ENCODE assay signal across 31 mouse cellular contexts in genomic region chr15:101454774-101455173, GRCm38 (mm10). TPM values are rescaled to one million over a fixed set of nuclear protein-coding genes. Genes with fewer than 3 reads are reported as not detected.
DNase-seq lines count a peak whose midpoint lies in the region; ATAC-seq and TF ChIP-seq lines count a peak whose summit lies in the region.
"Had no signal": no experiment of that assay in that cellular context is flagged by ENCODE, and none has a peak within 500 bp of the region (broad histone marks: within the 10 kb centered on the region; RNA-seq: fewer than 3 reads in every experiment).

No protein-coding gene starts in this region.

- peak; percentile 83 for TF ChIP-seq EP300 in lung, postnatal 0 days (IDR thresholded peaks at IDR 0.05)

- H3K9me3 ChIP-seq in lung, postnatal 0 days (ENCODE audit: low read length) = no peaks in the 10 kb centered on the region
- H3K9me3 ChIP-seq in hindbrain, embryonic 12.5 days (replicated peaks) = no peaks in the 10 kb centered on the region
- H3K9me3 ChIP-seq: embryonic facial prominence, embryonic 15.5 days; forebrain, embryonic 15.5 days; heart, embryonic 15.5 days had no signal

- peak; percentile 67 for ATAC-seq in lung, postnatal 0 days
- ATAC-seq in hindbrain, embryonic 12.5 days (ENCODE audit: low FRiP score) = no peak
- ATAC-seq: activated CD4-positive, CD25-positive, alpha-beta regulatory T cell, adult 4 months; forebrain, embryonic 15.5 days; hindbrain, postnatal 0 days; inflammation-experienced regulatory T-cells, adult 6 months had no signal

- H3K79me2 ChIP-seq in C2C12 (ENCODE audit: control insufficient read depth, insufficient read depth) = no peaks in the 10 kb centered on the region
- H3K79me2 ChIP-seq in myocyte (ENCODE audit: control insufficient read depth, insufficient read depth) = no peaks in the 10 kb centered on the region

- no peaks in the 10 kb centered on the region for H3K4me1 ChIP-seq in lung, postnatal 0 days (ENCODE audit: insufficient read depth, low read depth, low read length)
- no peaks in the 10 kb centered on the region for H3K4me1 ChIP-seq in lung, adult 2 months (ENCODE audit: control insufficient read depth, insufficient read depth, low read length)
- H3K4me1 ChIP-seq in hindbrain, embryonic 12.5 days = peaks cover 6% of the 10 kb centered on the region; the same call in 1 of the 2 replicates

- H3K9ac ChIP-seq in lung, postnatal 0 days (replicated peaks; ENCODE audit: low read depth) = no peak overlapping the region
- no peak overlapping the region for H3K9ac ChIP-seq in hindbrain, embryonic 12.5 days
- H3K9ac ChIP-seq: embryonic facial prominence, embryonic 15.5 days; forebrain, embryonic 12.5 days; forebrain, embryonic 15.5 days; heart, embryonic 12.5 days; heart, embryonic 15.5 days; hindbrain, embryonic 14.5 days had no signal

- H3K27me3 ChIP-seq in lung, postnatal 0 days (replicated peaks; ENCODE audit: insufficient read depth, low read length) = no peaks in the 10 kb centered on the region
- no peaks in the 10 kb centered on the region for H3K27me3 ChIP-seq in C2C12 (ENCODE audit: control insufficient read depth, insufficient read depth, insufficient read length)
- no peaks in the 10 kb centered on the region for H3K27me3 ChIP-seq in myocyte (ENCODE audit: control insufficient read depth, insufficient read depth, insufficient read length)
- no peaks in the 10 kb centered on the region for H3K27me3 ChIP-seq in hindbrain, embryonic 12.5 days
- H3K27me3 ChIP-seq: embryonic facial prominence, embryonic 15.5 days; forebrain, embryonic 12.5 days; forebrain, embryonic 15.5 days; heart, embryonic 15.5 days had no signal

- TF ChIP-seq POLR2A in lung, adult 2 months (IDR thresholded peaks at IDR 0.05; ENCODE audit: borderline replicate concordance, extremely low read depth, low read depth, low read length) = no peak
- no peak for TF ChIP-seq POLR2A in myocyte (IDR thresholded peaks at IDR 0.05; ENCODE audit: insufficient read length, low read depth)

- H3K79me3 ChIP-seq in C2C12 (ENCODE audit: low read depth) = no peaks in the 10 kb centered on the region

- H3K4me2 ChIP-seq in lung, postnatal 0 days (replicated peaks; ENCODE audit: low read depth, low read length) = no peak overlapping the region
- peak overlapping the region; percentile 45 for H3K4me2 ChIP-seq in myocyte (ENCODE audit: low read depth)
- no peak overlapping the region for H3K4me2 ChIP-seq in hindbrain, embryonic 12.5 days (replicated peaks)
- H3K4me2 ChIP-seq: embryonic facial prominence, embryonic 15.5 days; forebrain, embryonic 12.5 days; forebrain, embryonic 15.5 days; heart, embryonic 12.5 days; heart, embryonic 15.5 days; hindbrain, embryonic 14.5 days had no signal

- H3K27ac ChIP-seq in lung, postnatal 0 days (ENCODE audit: low read length) = no peak overlapping the region
- H3K27ac ChIP-seq in hindbrain, embryonic 12.5 days = no peak overlapping the region
- H3K27ac ChIP-seq: embryonic facial prominence, embryonic 15.5 days; forebrain, embryonic 12.5 days; forebrain, embryonic 15.5 days; heart, embryonic 15.5 days; hindbrain, embryonic 10.5 days; hindbrain, embryonic 14.5 days; hindbrain, postnatal 0 days had no signal

- no peak overlapping the region for H3K4me3 ChIP-seq in lung, postnatal 0 days (ENCODE audit: low read depth, low read length)
- no peak overlapping the region for H3K4me3 ChIP-seq in lung, adult 2 months (replicated peaks; ENCODE audit: extremely low read depth, low read depth, low read length)
- no peak overlapping the region for H3K4me3 ChIP-seq in C2C12 (ENCODE audit: insufficient read depth, poor library complexity, severe bottlenecking)
- no peak overlapping the region for H3K4me3 ChIP-seq in myocyte
- H3K4me3 ChIP-seq in hindbrain, embryonic 12.5 days = no peak overlapping the region
- H3K4me3 ChIP-seq: embryonic facial prominence, embryonic 15.5 days; erythroblast, embryonic 14.5 days; forebrain, embryonic 12.5 days; forebrain, embryonic 15.5 days; heart, embryonic 12.5 days; heart, embryonic 15.5 days; hindbrain, embryonic 10.5 days had no signal

- no peak for TF ChIP-seq CTCF in lung, postnatal 0 days (IDR thresholded peaks at IDR 0.05)
- TF ChIP-seq CTCF in lung, adult 2 months (IDR thresholded peaks at IDR 0.05; ENCODE audit: insufficient read depth, low read length) = no peak
- TF ChIP-seq CTCF in C2C12 (IDR thresholded peaks at IDR 0.05; ENCODE audit: control insufficient read depth, insufficient read depth, insufficient read length) = no peak

- DNase-seq in lung, postnatal 0 days (ENCODE audit: low spot score) = peak; percentile 65
- no peak for DNase-seq in lung, adult 2 months
- DNase-seq in 3T3-L1 (ENCODE audit: low read depth, low spot score) = peak; percentile 71
- DNase-seq in kidney, postnatal 4 days = no peak
- DNase-seq: adrenal gland, postnatal 10 days; cerebellum, adult 11-12 months; cerebellum, adult 8-10 months; cerebellum, postnatal 10 days; cerebellum, postnatal 36 days; embryo, embryonic 11 days; gastrocnemius, postnatal 25 days; heart, adult 18-20 months; heart, postnatal 10 days; heart, postnatal 36 days had no signal

- 68% methylated on average over 8 of the region's 8 CpGs for WGBS in lung, postnatal 0 days
- WGBS in lung, adult 2 months = 74% methylated on average over 8 of the region's 8 CpGs
- WGBS in hindbrain, embryonic 12.5 days = 91% methylated on average over 8 of the region's 8 CpGs

- H3ac ChIP-seq in C2C12 (ENCODE audit: control insufficient read depth, insufficient read length, low read depth) (peak overlapping the region; percentile 8), myocyte (ENCODE audit: control insufficient read depth, insufficient read length) (no peak overlapping the region)

- H3K36me3 ChIP-seq in lung, postnatal 0 days (ENCODE audit: insufficient read depth, low read length) = no peaks in the 10 kb centered on the region
- H3K36me3 ChIP-seq in C2C12 (ENCODE audit: control insufficient read depth, insufficient read depth) = no peaks in the 10 kb centered on the region
- no peaks in the 10 kb centered on the region for H3K36me3 ChIP-seq in myocyte (ENCODE audit: control insufficient read depth, insufficient read depth)
- H3K36me3 ChIP-seq in hindbrain, embryonic 12.5 days = no peaks in the 10 kb centered on the region
- H3K36me3 ChIP-seq: embryonic facial prominence, embryonic 15.5 days; forebrain, embryonic 12.5 days; forebrain, embryonic 15.5 days; heart, embryonic 12.5 days; heart, embryonic 15.5 days; hindbrain, embryonic 10.5 days had no signal

TF ChIP-seq in C2C12, 6 proteins besides CTCF, POLR2A, EP300 and RAD21:
- TF ChIP-seq MYOG (IDR thresholded peaks at IDR 0.05; ENCODE audit: control insufficient read depth, extremely low read depth, insufficient read length) (no peak), CEBPB (IDR thresholded peaks at IDR 0.05; ENCODE audit: low read depth) (peak; percentile 73), USF1 (IDR thresholded peaks at IDR 0.05; ENCODE audit: low read depth) (peak; percentile 23), MYOD1 (IDR thresholded peaks at IDR 0.05; ENCODE audit: control insufficient read depth, insufficient read length, low read depth) (no peak), FOSL1 (IDR thresholded peaks at IDR 0.05; ENCODE audit: insufficient read depth, low read length, poor library complexity, severe bottlenecking) (no peak), MAX (IDR thresholded peaks at IDR 0.05) (no peak)

TF ChIP-seq in myocyte, 11 proteins besides CTCF, POLR2A, EP300 and RAD21 (continues in another document):
- TF ChIP-seq POLR2AphosphoS2 (IDR thresholded peaks at IDR 0.05; ENCODE audit: insufficient read length, low read depth) (no peak), MAX (IDR thresholded peaks at IDR 0.05; ENCODE audit: low read depth) (no peak), SRF (IDR thresholded peaks at IDR 0.05; ENCODE audit: control insufficient read depth, insufficient read length, low read depth) (no peak), REST (IDR thresholded peaks at IDR 0.05; ENCODE audit: insufficient read depth, insufficient read length) (no peak), TCF12 (IDR thresholded peaks at IDR 0.05; ENCODE audit: insufficient read depth, poor library complexity, severe bottlenecking) (no peak), MYOD1 (IDR thresholded peaks at IDR 0.05; ENCODE audit: control insufficient read depth in 1 of 3, insufficient read length in 2 of 3, low read depth in 2 of 3) (no peak), E2F4 (IDR thresholded peaks at IDR 0.05; ENCODE audit: insufficient read depth) (no peak), CEBPB (IDR thresholded peaks at IDR 0.05; ENCODE audit: insufficient read depth, poor library complexity, severe bottlenecking) (no peak)

RNA-seq across cellular contexts. Expression of gene Krt88, which starts 7.2 kb away (rescaled TPM):
- 0.15 and 0.21 TPM in 2 replicates for polyA plus RNA-seq in lung, postnatal 0 days (2015; fragmentation: Nextera tagmentation; extraction: Ambion mirVana)
- polyA plus RNA-seq in lung, adult 2 months (2012; rRNA removed) = not detected in 2 replicates
- polyA plus RNA-seq in C2C12 (2012; fragmentation: generic; extraction: Trizol) = not detected
- not detected for polyA plus RNA-seq in myocyte (2012; fragmentation: generic; extraction: Trizol)
- not detected in 2 replicates for polyA plus RNA-seq in hindbrain, embryonic 12.5 days (2016; fragmentation: Nextera tagmentation; extraction: Ambion mirVana)
- polyA plus RNA-seq: activated CD4-positive, CD25-positive, alpha-beta regulatory T cell, adult 4 months; embryonic facial prominence, embryonic 11.5 days; embryonic facial prominence, embryonic 15.5 days; erythroblast, embryonic 14.5 days; forebrain, embryonic 12.5 days; forebrain, embryonic 15.5 days; heart, embryonic 12.5 days; heart, embryonic 15.5 days; hindbrain, embryonic 10.5 days; hindbrain, embryonic 14.5 days; inflammation-experienced regulatory T-cells, adult 6 months had no signal

RNA-seq across cellular contexts. Expression of gene Krt81, which starts 8.8 kb away (rescaled TPM):
- not detected in 2 replicates for polyA plus RNA-seq in lung, postnatal 0 days (2015; fragmentation: Nextera tagmentation; extraction: Ambion mirVana)
- polyA plus RNA-seq in lung, adult 2 months (2012; rRNA removed) = not detected in 2 replicates
- polyA plus RNA-seq in C2C12 (2012; fragmentation: generic; extraction: Trizol) = not detected
- polyA plus RNA-seq in myocyte (2012; fragmentation: generic; extraction: Trizol) = not detected
- not detected in 2 replicates for polyA plus RNA-seq in hindbrain, embryonic 12.5 days (2016; fragmentation: Nextera tagmentation; extraction: Ambion mirVana)
- polyA plus RNA-seq: activated CD4-positive, CD25-positive, alpha-beta regulatory T cell, adult 4 months; cortical plate, adult 2 months; embryonic facial prominence, embryonic 11.5 days; erythroblast, embryonic 14.5 days; forebrain, embryonic 12.5 days; forebrain, embryonic 15.5 days; gonadal fat pad, adult 2 months; heart, embryonic 12.5 days; heart, embryonic 15.5 days; hindbrain, embryonic 10.5 days; hindbrain, embryonic 14.5 days; inflammation-experienced regulatory T-cells, adult 6 months had no signal

RNA-seq across cellular contexts. Expression of gene Krt87, which starts 16.2 kb away (rescaled TPM):
- 0.24 and 0.29 TPM in 2 replicates for polyA plus RNA-seq in lung, postnatal 0 days (2015; fragmentation: Nextera tagmentation; extraction: Ambion mirVana)
- 0.24 and 0.44 TPM in 2 replicates for polyA plus RNA-seq in lung, adult 2 months (2012; rRNA removed)
- polyA plus RNA-seq in C2C12 (2012; fragmentation: generic; extraction: Trizol) = not detected
- polyA plus RNA-seq in myocyte (2012; fragmentation: generic; extraction: Trizol) = not detected
- 0.39 and 0.48 TPM in 2 replicates for polyA plus RNA-seq in hindbrain, embryonic 12.5 days (2016; fragmentation: Nextera tagmentation; extraction: Ambion mirVana)
- polyA plus RNA-seq: cortical plate, adult 2 months; erythroblast, embryonic 14.5 days; heart, embryonic 12.5 days; heart, embryonic 15.5 days had no signal

RNA-seq across cellular contexts. Expression of gene Krt86, which starts 18.5 kb away (rescaled TPM):
- polyA plus RNA-seq in lung, postnatal 0 days (2015; fragmentation: Nextera tagmentation; extraction: Ambion mirVana) = not detected in 2 replicates
- polyA plus RNA-seq in lung, adult 2 months (2012; rRNA removed) = 0.09 and 0.12 TPM in 2 replicates
- polyA plus RNA-seq in C2C12 (2012; fragmentation: generic; extraction: Trizol) = not detected
- not detected for polyA plus RNA-seq in myocyte (2012; fragmentation: generic; extraction: Trizol)
- polyA plus RNA-seq in hindbrain, embryonic 12.5 days (2016; fragmentation: Nextera tagmentation; extraction: Ambion mirVana) = not detected in 2 replicates
- polyA plus RNA-seq: activated CD4-positive, CD25-positive, alpha-beta regulatory T cell, adult 4 months; cortical plate, adult 2 months; embryonic facial prominence, embryonic 11.5 days; erythroblast, embryonic 14.5 days; forebrain, embryonic 12.5 days; forebrain, embryonic 15.5 days; gonadal fat pad, adult 2 months; heart, embryonic 12.5 days; heart, embryonic 15.5 days; hindbrain, embryonic 10.5 days had no signal

RNA-seq across cellular contexts. Expression of gene Krt83, which starts 36.5 kb away (rescaled TPM):
- not detected in 2 replicates for polyA plus RNA-seq in lung, postnatal 0 days (2015; fragmentation: Nextera tagmentation; extraction: Ambion mirVana)
- 0.06 and 0.25 TPM in 2 replicates for polyA plus RNA-seq in lung, adult 2 months (2012; rRNA removed)
- not detected for polyA plus RNA-seq in C2C12 (2012; fragmentation: generic; extraction: Trizol)
- polyA plus RNA-seq in myocyte (2012; fragmentation: generic; extraction: Trizol) = not detected
- polyA plus RNA-seq in hindbrain, embryonic 12.5 days (2016; fragmentation: Nextera tagmentation; extraction: Ambion mirVana) = not detected in 2 replicates
- polyA plus RNA-seq: cortical plate, adult 2 months; embryonic facial prominence, embryonic 11.5 days; erythroblast, embryonic 14.5 days; forebrain, embryonic 12.5 days; forebrain, embryonic 15.5 days; gonadal fat pad, adult 2 months; heart, embryonic 12.5 days; heart, embryonic 15.5 days; hindbrain, embryonic 10.5 days; hindbrain, embryonic 14.5 days; hindbrain, postnatal 0 days had no signal

Comparison
In these comparisons a context has a peak if more than half of its experiments do, and no peak if none do; other contexts are left out.
1. DNase-seq: peak in lung, postnatal 0 days (single experiment) and 3T3-L1 (single experiment); none in lung, adult 2 months (single experiment) and kidney, postnatal 4 days (0 of 2).